Mouse (Mus musculus) hindbrain, postnatal 0 days (tissue): ENCODE measurements at regions not wholly inside any gene's neighbourhood (a gene's known extent, or its start where the extent isn't known, plus 50 kb on each side); places are given as distances from the start of the nearest gene placed in this dataset.

ENCODE experiments used
- ATAC-seq: fragments of 200-750 bp; cut with Nextera tagmentation; 2 replicates; pipeline ENCODE4 v1.8.0; 2017; ENCODE audit warnings: mild to moderate bottlenecking, moderate TSS enrichment, moderate library complexity
- DNase-seq: peaks from one replicate; pipeline ENCODE4 v3.0.0-alpha.2; 2015; ENCODE audit warnings: low spot score
- H3K27ac ChIP-seq: fragments of 300-500 bp; sonication (generic); 2 replicates; pipeline ENCODE4 v1.5.1; 2014; ENCODE audit warnings: mild to moderate bottlenecking
- H3K27me3 ChIP-seq: fragments of 300-500 bp; sonication (generic); 2 replicates; pipeline ENCODE4 v1.6.1; 2014; ENCODE audit warnings: low read length, mixed read lengths; ENCODE audit not compliant: insufficient read depth
- H3K36me3 ChIP-seq: fragments of 300-500 bp; sonication (generic); 2 replicates; pipeline ENCODE4 v1.6.1; 2014; ENCODE audit warnings: low read length, mixed read lengths; ENCODE audit not compliant: insufficient read depth
- H3K4me1 ChIP-seq: fragments of 300-500 bp; sonication (generic); 2 replicates; pipeline ENCODE4 v1.6.1; 2014; ENCODE audit warnings: antibody characterized with exemption, low read length, mixed read lengths; ENCODE audit not compliant: insufficient read depth
- H3K4me2 ChIP-seq: fragments of 300-500 bp; sonication (generic); 2 replicates; pipeline ENCODE4 v1.6.1; 2014; ENCODE audit warnings: low read depth, mild to moderate bottlenecking, low read length, moderate library complexity, mixed read lengths
- H3K4me3 ChIP-seq: fragments of 300-500 bp; sonication (generic); 2 replicates; pipeline ENCODE4 v1.5.1; 2014; ENCODE audit warnings: low read length
- H3K9ac ChIP-seq: fragments of 300-500 bp; sonication (generic); replicated peaks from 2 replicates; pipeline ENCODE4 v1.6.1; 2014; ENCODE audit warnings: mild to moderate bottlenecking, low read length, moderate library complexity, mixed read lengths
- H3K9me3 ChIP-seq: fragments of 300-500 bp; sonication (generic); 2 replicates; pipeline ENCODE4 v1.6.1; 2016; ENCODE audit warnings: low read length, mixed read lengths
- CTCF ChIP-seq: IDR thresholded peaks from 2 replicates; pipeline ENCODE4 v1.5.1; 2016; ENCODE audit warnings: antibody characterized with exemption, control low read depth, low read depth
- WGBS: fragments of 180-500 bp; shearing (Covaris S2); extraction: QIAGEN DNeasy Blood & Tissue Kit; methylation state at CpG from one replicate; pipeline ENCODE4 v1.1.7; 2014; 5-methylcytosine and 5-hydroxymethylcytosine counted together

DNA sequence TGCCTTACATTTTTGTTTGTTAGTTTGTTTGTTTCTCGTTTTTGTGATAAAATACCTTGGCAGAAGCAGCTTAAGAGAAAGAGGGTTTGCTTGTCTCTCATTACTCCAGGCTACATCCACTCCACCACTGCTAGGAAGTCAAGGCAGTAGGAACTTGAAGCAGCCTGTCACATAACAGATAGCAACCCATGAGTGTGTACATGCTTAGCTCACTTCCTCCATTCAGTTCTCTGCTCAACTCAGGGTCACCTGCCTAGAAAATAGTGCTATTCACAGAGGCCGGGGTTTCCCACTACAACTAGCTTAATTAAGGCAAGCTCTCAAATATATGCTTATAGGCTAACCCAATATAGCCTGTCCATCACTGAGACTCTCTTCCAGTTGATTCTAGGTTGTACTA lies 527.0 kb upstream of the Lrrc6 start:
- no peaks in the 10 kb centered on the region for H3K36me3 ChIP-seq
- 87% methylated on average over 2 of the region's 2 CpGs for WGBS
- no peaks in the 10 kb centered on the region for H3K4me1 ChIP-seq
- DNase-seq (no peak), ATAC-seq (no peak)
- H3K9me3 ChIP-seq: no peaks in the 10 kb centered on the region
- H3K4me2 ChIP-seq: no peak overlapping the region
- no peaks in the 10 kb centered on the region for H3K27me3 ChIP-seq
- H3K9ac ChIP-seq: no peak overlapping the region
- no peak for TF ChIP-seq CTCF
- H3K4me3 ChIP-seq: no peak overlapping the region
- H3K27ac ChIP-seq: no peak overlapping the region

DNA sequence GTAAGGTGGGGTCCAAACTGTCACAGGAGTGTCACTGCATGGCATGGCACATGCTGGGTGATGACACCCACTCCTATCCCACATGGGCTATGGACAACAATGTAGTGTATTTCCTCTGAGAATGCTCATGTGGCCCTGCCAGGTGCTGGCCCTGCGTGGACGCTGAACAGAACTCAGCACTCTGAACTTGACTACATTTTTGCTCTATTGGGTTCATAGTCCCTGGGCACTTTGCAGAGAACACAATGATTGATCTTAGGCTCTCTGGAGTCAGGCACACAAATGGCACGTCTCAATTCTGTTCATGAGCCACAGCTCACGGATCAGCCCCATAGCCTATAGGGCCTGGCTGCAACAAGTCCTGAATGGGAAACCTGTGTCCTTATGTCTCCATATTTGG lies 525.0 kb upstream of the Lrrc6 start:
- Histone ChIP-seq H3K27ac (no peak overlapping the region), H3K9me3 (no peaks in the 10 kb centered on the region), H3K4me2 (no peak overlapping the region), H3K4me1 (no peaks in the 10 kb centered on the region), H3K9ac (no peak overlapping the region), H3K4me3 (no peak overlapping the region), H3K36me3 (no peaks in the 10 kb centered on the region), H3K27me3 (no peaks in the 10 kb centered on the region)
- 83% methylated on average over 4 of the region's 4 CpGs for WGBS
- no peak for TF ChIP-seq CTCF
- DNase-seq: no peak
- ATAC-seq: no peak

DNA sequence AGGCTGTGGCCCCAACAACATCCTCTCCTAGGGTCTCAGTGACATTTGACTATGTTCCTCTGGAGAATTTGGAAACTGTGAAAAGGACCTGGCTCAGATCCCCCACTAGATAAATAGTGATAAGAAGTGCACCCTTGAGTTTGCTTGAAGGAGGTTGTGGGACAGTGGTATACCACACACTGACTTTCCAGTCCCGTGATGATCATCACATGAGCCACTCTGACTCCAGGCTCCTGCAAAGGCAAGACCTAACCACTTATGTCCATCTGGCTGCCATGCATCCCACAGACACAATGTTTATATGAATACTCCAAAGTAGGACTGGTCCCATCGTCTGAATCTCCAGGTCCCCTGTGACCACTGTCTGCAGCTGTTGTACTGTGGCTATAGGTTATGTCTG lies 523.7 kb upstream of the Lrrc6 start:
- H3K36me3 ChIP-seq: no peaks in the 10 kb centered on the region
- 70% methylated on average over 2 of the region's 2 CpGs for WGBS
- no peak overlapping the region for H3K9ac ChIP-seq
- H3K4me1 ChIP-seq: no peaks in the 10 kb centered on the region
- H3K27ac ChIP-seq: no peak overlapping the region
- DNase-seq: no peak
- no peaks in the 10 kb centered on the region for H3K9me3 ChIP-seq
- no peak for ATAC-seq
- H3K4me2 ChIP-seq: no peak overlapping the region
- no peaks in the 10 kb centered on the region for H3K27me3 ChIP-seq
- TF ChIP-seq CTCF: no peak
- H3K4me3 ChIP-seq: no peak overlapping the region

DNA sequence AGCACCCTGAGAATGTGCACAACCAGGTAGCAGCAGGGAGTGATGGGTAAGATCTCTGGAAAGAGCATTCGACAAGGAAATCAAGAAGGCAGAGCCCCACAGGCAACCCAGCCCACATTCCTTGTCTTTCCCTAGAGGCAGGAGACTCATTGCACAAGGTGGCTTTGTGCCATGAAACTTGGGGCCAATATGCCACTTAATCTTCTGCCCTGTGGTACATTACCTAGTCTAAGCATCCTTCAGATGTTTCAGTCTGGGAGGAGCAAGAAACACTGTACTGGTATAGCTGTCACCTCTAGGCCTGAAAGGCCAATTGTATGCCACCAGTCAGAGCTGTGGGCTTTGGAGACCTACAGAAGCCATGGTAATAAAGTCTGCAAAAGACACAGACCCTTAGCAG lies 522.4 kb upstream of the Lrrc6 start:
- Histone ChIP-seq H3K36me3 (no peaks in the 10 kb centered on the region), H3K9ac (no peak overlapping the region), H3K4me3 (no peak overlapping the region), H3K4me1 (no peaks in the 10 kb centered on the region), H3K9me3 (no peaks in the 10 kb centered on the region), H3K4me2 (no peak overlapping the region), H3K27me3 (no peaks in the 10 kb centered on the region), H3K27ac (no peak overlapping the region)
- no peak for TF ChIP-seq CTCF
- 93% methylated on average over 1 of the region's 1 CpGs for WGBS
- ATAC-seq: no peak
- DNase-seq: no peak

DNA sequence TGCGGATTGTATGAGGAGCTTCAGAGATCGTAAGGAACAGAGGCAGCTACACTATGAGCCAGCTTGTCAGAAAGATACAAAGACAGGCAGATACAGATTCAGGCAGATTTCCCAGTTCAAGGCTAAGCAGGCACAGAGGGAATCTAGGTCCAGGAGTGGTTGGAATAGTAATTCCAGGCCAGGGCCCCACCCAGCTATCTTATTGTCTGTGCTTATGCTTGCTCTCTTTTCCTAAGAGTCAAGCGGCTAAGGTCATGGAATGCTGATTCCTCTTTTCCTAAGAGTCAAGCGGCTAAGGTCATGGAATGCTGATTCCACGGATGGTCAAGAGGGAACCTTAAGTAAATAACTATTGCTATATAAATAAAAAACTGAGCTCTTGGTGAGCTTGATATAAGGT lies 520.7 kb upstream of the Lrrc6 start:
- DNase-seq (no peak), ATAC-seq (no peak)
- Histone ChIP-seq H3K9me3 (no peaks in the 10 kb centered on the region), H3K9ac (no peak overlapping the region), H3K4me1 (no peaks in the 10 kb centered on the region), H3K4me3 (no peak overlapping the region), H3K36me3 (no peaks in the 10 kb centered on the region), H3K4me2 (no peak overlapping the region), H3K27me3 (no peaks in the 10 kb centered on the region), H3K27ac (no peak overlapping the region)
- TF ChIP-seq CTCF: no peak
- WGBS: 83% methylated on average over 5 of the region's 5 CpGs

DNA sequence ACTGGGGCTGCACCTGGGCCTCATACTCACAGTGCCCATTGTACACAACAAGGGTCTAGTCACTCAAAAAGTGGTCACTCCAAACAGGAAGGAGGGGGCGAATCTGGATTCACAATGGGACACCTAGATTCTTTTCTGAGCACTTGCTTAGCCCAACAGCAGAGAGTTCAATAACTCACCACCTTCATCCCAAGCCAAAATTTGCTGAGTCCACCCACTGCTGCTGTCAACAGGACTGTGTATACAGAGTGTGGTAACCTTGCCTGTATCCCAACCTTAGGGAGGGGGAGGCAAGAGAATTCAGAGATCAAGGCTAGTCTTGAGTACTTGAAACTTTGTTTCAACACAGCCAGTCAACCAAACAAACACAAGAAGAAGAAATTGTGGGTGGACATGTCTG lies 519.2 kb upstream of the Lrrc6 start:
- DNase-seq (no peak), ATAC-seq (no peak)
- Histone ChIP-seq H3K9ac (no peak overlapping the region), H3K36me3 (no peaks in the 10 kb centered on the region), H3K27ac (no peak overlapping the region), H3K4me3 (no peak overlapping the region), H3K9me3 (no peaks in the 10 kb centered on the region), H3K4me2 (no peak overlapping the region), H3K27me3 (no peaks in the 10 kb centered on the region), H3K4me1 (no peaks in the 10 kb centered on the region)
- WGBS: 89% methylated on average over 1 of the region's 1 CpGs
- TF ChIP-seq CTCF: no peak

DNA sequence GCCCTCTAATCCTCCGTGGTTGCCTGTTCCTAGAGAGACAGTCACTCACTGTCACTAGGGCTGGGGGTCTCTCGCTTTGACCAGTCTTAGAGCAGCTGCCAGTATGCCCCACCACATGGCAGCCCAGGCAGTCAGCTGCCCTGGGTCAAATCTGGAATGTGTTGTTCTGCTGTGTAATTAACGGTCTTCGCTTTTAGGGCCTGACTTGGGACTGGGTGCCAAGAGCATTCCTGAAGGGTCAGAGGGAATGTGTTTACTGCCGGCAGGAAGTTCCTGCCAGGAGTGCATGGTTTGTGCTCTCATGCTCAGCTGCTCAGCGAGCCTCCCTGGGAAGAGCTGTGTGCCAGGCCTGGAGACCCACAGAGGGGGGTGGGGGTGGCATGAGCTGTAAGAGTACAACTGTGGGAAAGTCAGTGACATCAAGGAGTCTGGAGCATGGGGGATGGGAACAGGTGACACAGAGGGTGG lies 518.5 kb upstream of the Lrrc6 start:
- H3K27ac ChIP-seq: no peak overlapping the region
- no peaks in the 10 kb centered on the region for H3K36me3 ChIP-seq
- H3K9ac ChIP-seq: no peak overlapping the region
- ATAC-seq (peak; percentile 86), DNase-seq (peak; percentile 30)
- H3K4me1 ChIP-seq: no peaks in the 10 kb centered on the region
- TF ChIP-seq CTCF: no peak
- H3K27me3 ChIP-seq: no peaks in the 10 kb centered on the region
- H3K9me3 ChIP-seq: no peaks in the 10 kb centered on the region
- no peak overlapping the region for H3K4me3 ChIP-seq
- no peak overlapping the region for H3K4me2 ChIP-seq
- WGBS: 17% methylated on average over 6 of the region's 6 CpGs
